Mouse (Mus musculus): Measurements from ENCODE around the gene Zfp217. TPM values are rescaled to one million over a fixed set of nuclear protein-coding genes. Genes with fewer than 3 reads are reported as not detected.

Gene Zfp217
- total RNA-seq, 2 experiments from 2014 or later = 4.5 to 5.5 TPM

DNA sequence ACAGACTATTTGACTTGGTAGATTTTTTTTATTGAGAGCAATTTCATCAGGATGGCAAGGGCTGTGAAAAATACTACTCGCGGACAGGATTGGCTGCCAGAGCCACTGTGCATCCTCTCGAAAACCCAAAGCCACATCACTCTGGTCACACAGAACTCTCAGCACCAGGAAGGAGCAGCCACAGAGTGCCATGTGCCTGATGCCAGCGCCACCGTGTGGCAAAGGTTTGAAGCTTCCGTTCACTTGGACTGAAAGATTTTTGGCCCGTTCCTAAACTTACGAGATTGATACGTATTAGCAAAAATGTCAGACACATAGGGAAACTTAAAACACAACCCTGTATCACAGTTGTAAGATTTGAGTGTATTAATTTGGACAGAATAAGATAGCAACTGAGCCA lies 44.1 kb downstream of the Zfp217 start:
- DNase-seq (ENCODE audit: low spot score in 2 of 2) = peak; percentile 67 to 69

DNA sequence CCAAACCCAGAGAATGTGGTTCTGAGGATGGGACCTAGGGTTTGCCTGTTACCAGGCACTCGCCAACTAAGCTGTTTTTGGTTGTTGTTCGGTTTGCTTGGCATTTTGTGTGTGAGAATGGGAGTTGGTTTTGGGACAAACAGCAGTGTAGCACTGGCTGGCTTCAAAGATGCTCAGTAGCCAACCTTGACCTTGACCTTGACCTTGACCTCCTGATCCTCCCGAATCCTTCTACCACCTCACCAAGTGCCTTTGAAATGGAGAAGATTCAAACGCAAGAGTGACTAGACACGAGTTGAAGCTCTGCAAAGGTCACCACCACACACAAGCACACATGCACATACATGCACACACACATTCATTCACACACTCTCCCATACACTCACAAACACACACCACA lies 44.6 kb downstream of the Zfp217 start:
- no peak for DNase-seq (ENCODE audit: low spot score in 2 of 2)

DNA sequence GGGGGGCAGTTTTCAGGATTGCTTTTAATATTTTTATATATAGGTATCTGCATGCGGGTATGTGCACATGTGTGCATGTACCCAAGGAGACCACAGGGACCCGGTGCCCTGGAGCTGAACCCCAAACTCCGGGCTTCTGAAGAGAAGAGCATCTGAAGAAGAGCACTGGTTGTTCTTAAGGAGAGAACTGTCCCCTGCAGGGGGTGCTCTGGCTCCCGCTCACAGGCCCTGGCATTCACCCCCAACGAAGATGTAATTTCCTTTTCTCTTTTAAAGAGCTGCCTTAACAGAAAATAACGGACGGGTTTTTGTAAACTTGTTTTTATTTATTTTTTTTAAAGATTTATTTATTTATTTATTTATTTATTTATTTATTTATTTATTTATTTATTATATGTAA lies 46.0 kb downstream of the Zfp217 start:
- DNase-seq (ENCODE audit: low spot score in 2 of 2) = no peak

DNA sequence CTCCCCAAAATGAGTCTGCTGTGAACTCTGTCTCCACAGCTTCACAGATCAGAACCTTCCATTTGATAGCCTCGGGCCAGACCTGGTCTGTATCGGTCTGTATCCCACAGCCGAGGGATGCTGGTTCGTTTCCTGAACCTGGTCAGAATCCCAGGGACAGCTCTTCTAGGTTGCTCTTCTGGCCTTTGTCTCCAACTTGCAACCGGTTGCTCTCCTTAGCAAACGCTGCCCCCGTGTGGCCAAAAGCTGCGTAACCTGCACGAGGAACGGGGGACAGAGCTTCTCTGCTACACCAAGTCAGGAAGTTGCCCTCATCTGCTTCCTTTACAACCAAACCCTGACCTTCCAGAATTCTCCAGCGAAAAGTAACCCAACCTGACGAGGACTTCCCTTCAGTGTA lies 46.8 kb downstream of the Zfp217 start:
- DNase-seq (ENCODE audit: low spot score in 2 of 2) = peak; percentile 98

DNA sequence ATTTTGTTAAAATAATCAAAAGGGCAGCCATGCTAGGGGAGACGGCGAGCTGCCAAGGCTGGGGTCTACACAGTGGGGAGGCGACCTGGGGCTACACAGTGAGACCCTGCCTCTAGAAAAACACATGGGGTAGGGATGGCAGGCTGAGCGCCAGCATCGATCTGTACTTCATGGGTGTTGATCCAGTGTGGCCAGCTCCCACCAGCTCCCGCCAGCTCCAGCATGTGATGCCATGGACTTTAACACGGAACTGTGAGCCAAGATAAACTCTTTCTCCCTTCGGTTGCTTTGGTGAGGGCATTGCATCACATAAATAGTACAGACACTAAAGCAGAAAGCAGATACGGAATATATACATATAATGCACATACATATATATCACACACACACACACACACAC lies 53.0 kb downstream of the Zfp217 start:
- no peak for DNase-seq (ENCODE audit: low spot score in 2 of 2)

DNA sequence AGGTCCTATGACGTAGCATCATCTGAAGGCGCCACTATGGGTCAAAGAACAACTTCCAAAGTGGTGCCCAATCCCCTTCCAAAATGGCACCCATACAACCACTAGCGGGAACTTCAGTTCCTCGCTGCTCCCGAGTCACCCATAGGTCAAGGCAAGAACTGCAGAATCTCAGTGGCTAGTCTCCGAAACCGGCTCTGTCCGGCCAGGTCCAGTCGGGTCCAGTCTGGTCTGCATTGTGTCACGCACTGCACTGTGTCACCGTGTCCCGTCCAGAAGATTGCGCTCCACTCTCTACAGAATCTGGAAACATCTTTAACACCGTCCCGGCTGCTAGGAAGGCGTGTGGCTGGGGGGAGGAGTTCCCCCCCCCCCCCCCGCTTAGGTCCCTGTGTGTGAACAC lies 53.7 kb downstream of the Zfp217 start:
- DNase-seq (ENCODE audit: low spot score in 2 of 2) = no peak

DNA sequence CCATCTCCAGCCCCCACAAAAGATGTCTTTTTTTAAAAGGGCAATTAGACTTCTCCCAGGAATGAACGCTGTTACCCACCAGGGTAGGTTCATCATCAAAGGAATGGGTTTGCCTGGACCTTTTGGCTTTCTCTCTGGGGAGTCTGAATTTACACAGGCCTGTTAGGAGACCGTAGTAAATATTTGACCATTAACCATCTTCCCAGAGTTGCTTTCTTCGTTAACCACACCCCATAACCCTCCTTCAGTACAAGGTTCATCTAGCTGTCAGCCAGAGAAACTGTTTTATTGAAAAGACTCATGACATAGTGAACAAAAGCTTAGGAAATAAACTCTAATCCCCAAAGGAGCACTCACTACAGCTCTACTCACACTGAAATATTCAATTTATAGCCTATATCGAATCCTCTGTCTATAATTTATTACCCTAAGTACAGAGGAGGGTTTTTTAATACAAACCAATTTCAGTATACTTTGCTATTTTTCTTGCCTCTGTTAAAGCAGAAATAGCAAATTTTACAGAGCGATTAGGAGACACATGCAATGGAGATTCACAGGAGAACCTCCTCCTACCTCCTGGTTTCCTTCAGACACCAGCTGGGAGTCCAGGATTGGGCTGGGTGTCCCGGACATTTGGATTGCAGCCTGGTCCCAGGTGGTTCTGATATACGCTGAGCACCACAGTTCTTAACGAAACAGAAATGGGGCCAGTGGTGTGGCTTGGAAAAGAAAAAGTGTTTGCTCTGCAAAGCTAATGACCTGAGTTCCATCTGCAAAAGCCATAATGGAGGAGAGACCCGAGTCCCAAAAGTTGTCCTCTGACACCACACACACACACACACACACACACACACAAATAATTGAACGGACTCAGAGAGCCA lies 56.1 kb downstream of the Zfp217 start:
- DNase-seq (ENCODE audit: low spot score in 2 of 2) = no peak

DNA sequence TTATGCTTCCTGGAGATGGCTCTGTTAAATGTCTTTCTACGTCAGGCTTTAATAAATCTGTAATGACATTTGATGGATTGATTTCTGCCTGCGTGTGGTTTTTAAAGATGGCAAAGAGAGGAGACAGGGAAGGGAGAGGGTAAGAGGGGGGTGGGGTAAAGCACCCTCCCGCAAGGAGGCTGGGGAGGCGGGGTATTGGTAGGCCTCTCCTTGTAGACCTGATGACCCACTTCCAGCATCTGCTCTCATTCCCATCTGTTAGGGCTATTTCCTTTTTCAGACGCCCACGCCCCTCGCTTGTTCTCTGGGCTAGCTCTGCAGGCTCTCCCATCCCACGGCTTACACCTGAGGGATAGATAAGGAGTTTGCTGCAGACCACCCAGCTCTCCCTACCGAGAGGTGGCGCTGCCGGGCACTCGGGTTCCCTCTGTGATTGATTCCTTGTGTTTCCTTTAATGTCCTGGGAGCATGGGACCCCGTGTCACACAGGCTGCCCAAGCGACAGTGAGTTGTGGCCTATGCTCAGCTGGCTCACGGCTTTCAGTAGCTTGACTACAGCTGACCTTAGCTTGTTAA lies 69.4 kb downstream of the Zfp217 start:
- no peak for DNase-seq (ENCODE audit: low spot score in 2 of 2)

DNA sequence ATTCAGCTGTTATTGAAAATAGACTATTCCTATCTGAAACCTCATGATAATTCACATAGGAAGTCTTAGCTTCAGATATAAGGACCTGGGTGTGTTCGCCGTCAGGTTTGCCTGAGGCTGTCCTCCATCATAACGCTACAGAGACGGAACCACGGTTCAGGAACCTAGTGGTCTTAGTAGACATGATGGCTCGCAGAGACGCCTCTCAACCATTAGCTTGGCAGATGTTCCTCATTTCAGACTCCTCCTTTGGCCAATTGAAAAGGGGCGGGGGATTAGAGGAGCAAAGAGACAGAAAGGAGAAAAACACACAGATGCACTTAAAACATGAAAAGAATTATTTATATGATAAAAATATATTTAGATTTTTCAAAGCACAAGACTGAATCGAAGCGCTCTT lies 69.9 kb downstream of the Zfp217 start:
- DNase-seq (ENCODE audit: low spot score in 2 of 2) = no peak

DNA sequence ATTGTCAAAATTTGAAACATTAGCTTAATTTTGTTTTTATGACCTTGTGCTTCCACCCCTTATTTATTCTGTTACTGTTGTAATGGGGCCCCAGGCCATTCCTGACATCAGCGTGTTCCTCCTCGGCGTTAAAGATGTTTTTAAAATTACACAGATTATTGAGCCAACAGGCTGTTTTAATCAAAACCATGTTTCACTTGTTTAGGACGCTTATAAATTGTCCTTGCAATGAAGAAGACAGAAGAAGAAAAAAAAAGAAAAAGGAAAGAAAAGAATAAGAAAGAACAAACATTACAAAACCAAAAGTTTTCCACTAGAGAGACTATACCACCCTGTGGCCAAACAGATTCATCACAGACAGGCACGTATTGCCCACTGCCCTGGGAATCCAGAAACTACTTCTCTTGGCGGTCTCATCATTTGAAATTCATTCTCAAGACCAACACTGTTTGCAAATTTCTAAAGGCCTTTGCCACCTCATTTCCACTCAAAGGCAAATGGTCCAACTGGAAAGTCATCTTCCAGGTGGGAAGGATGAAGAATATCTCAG lies 70.9 kb downstream of the Zfp217 start:
- no peak for DNase-seq (ENCODE audit: low spot score in 2 of 2)

DNA sequence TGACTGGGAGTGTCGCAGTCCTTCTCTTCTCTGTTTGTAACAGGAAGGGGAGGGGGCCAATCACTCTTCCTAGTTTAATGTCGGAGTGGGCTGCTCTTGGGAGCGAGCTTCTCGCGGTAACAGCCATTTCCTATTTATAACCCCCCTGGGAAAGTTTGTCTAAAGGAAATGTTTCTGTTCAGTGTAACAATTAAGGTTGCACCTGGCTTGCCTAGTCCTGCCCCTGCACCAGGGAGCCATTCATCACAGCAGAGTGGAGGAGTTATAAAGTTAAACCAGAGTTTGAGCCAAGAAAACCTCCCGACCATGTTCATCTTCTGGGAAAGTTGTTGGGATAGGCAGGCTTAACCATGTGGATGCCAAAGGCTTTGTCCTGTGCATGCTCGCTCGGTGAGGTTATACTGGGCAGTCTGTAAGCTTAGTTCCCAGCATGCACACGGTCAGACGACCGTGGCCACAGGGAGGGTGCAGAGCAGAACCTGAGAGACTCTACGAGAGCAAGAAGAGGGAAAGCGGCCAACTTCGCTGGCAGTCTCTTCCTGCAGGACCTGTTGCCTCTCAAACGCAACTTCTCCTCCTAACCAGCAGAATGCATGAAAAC lies 77.2 kb downstream of the Zfp217 start:
- DNase-seq (ENCODE audit: low spot score in 2 of 2) = no peak

DNA sequence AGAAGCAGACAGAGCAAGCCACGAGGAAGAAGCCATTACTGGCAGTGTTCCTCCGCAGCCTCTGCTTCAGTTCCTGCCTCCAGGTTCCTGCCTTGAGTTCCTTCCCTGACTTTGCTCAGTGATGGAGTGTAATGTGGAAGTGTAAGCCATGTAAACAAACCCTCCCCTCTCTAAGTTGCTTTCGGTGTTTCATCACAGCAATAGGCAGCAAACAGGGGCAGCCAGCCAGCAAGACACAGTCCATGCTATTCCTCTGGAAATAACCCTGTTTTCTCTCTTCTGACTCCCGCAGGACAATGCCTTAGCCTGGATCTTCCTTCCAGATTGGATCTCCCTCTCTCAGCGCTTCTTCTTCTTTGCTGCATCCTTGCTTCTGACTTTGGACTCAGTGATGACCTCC lies 77.9 kb downstream of the Zfp217 start:
- DNase-seq (ENCODE audit: low spot score in 2 of 2) = no peak

DNA sequence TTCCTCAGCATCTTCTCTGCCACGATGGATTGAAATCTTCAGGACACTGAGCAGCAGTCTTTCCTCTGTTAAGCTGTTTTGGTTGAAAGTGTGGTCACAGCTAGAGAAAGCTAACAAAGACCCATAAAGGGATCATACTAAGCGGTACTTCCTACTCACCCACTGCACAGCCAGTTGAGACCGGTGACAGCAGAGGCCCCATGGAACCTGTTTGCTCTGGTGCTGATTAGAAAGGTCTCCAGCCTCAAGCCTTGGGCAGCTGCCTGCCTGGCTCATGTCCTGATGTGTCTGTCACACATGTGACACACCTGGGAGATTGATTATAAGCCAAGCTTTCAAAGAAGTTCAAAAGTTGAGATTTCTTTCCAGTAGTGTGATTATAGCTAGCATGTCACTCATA lies 85.5 kb downstream of the Zfp217 start:
- DNase-seq (ENCODE audit: low spot score in 2 of 2) = no peak

DNA sequence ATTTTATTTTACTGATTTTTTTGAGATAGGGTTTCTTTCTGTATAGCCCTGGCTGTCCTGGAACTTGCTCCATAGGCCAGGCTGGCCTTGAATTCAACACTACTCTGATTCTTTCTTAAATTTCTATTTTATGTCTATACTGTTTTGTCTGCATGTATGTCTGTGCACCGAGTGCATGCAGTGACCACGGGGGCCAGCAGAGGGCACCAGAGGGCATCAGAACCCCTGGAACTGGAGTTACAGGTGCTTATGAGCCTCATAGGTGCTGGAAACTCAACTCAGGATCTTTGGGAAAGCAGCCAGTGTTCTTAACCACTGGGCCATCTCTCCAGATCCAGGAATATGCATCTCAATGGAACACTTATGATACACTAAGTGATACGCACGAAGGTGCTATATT lies 87.8 kb downstream of the Zfp217 start:
- DNase-seq (ENCODE audit: low spot score in 2 of 2) = peak in 1 of 2 experiments; percentile 20

DNA sequence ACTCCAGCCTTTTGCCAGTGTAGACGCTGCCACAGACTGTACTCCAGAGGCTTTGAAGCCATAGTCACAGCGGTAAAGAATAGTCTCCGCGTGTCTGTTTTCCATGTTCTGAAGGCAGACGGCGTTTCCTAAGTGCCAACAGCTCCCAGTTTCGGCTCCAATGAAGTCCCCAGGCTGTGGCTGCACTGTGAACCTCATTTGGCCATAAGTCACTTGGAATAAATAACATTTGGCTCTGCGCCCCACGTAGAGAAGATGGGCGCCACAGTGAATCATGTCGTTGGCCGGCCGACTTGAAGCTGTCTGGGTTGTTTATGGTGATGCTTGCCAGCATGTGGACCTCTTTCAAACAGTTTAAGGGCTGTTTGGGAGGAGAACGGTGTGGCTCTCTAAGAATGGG lies 89.1 kb downstream of the Zfp217 start:
- DNase-seq (ENCODE audit: low spot score in 2 of 2) = peak; percentile 24 to 38
